Mouse (Mus musculus) layer of hippocampus, adult 18-20 months (tissue): ENCODE measurements around the gene Clmn. TPM values are rescaled to one million over a fixed set of nuclear protein-coding genes. Genes with fewer than 3 reads are reported as not detected.

Experiments used
- DNase-seq, 2 experiments: peaks; one replicate each; pipeline ENCODE4 v3.0.0; 2022; ENCODE audit warnings: low spot score in 2 of 2
- total RNA-seq, 2 experiments: library from RNA; stranded (reverse); gene quantifications; 2 replicates each; pipeline ENCODE4 v1.2.3; 2021

Clmn gene
- total RNA-seq, 2 experiments from 2014 or later = 106 to 115 TPM

GRCm38 (mm10) chr12:104818057-104818456 is 46.8 kb downstream of the Clmn start:
- DNase-seq = no peak

GRCm38 (mm10) chr12:104817172-104817866 is 47.6 kb downstream of the Clmn start:
- DNase-seq = no peak

GRCm38 (mm10) chr12:104814291-104814690 is 50.6 kb downstream of the Clmn start:
- DNase-seq = no peak

- DNase-seq = no peak
Measured at GRCm38 (mm10) chr12:104813762-104814161, 51.1 kb downstream of the Clmn start.

GRCm38 (mm10) chr12:104812711-104813110 is 52.2 kb downstream of the Clmn start:
- DNase-seq = no peak

- no peak for DNase-seq
Measured at GRCm38 (mm10) chr12:104810923-104811443, 53.9 kb downstream of the Clmn start.

GRCm38 (mm10) chr12:104808421-104809067 is 56.3 kb downstream of the Clmn start:
- no peak for DNase-seq

- DNase-seq = no peak
Measured at GRCm38 (mm10) chr12:104806680-104807375, 58.0 kb downstream of the Clmn start.

GRCm38 (mm10) chr12:104801494-104802260 is 63.2 kb downstream of the Clmn start:
- no peak for DNase-seq

GRCm38 (mm10) chr12:104799365-104799764 is 65.5 kb downstream of the Clmn start:
- DNase-seq = no peak

- DNase-seq = no peak
Measured at GRCm38 (mm10) chr12:104797905-104798304, 67.0 kb downstream of the Clmn start.

GRCm38 (mm10) chr12:104796635-104797378 is 68.1 kb downstream of the Clmn start:
- DNase-seq = no peak

- no peak for DNase-seq
Measured at GRCm38 (mm10) chr12:104794957-104795356, 69.9 kb downstream of the Clmn start.

GRCm38 (mm10) chr12:104793486-104793885 is 71.4 kb downstream of the Clmn start:
- DNase-seq = no peak

- no peak for DNase-seq
Measured at GRCm38 (mm10) chr12:104777603-104778002, 87.3 kb downstream of the Clmn start.

- DNase-seq = no peak
Measured at GRCm38 (mm10) chr12:104771941-104772340, 92.9 kb downstream of the Clmn start.

- DNase-seq = no peak
Measured at GRCm38 (mm10) chr12:104769201-104769785, 95.6 kb downstream of the Clmn start.

- no peak for DNase-seq
Measured at GRCm38 (mm10) chr12:104767183-104767582, 97.7 kb downstream of the Clmn start.

- DNase-seq = no peak
Measured at GRCm38 (mm10) chr12:104765761-104766160, 99.1 kb downstream of the Clmn start.

- no peak for DNase-seq
Measured at GRCm38 (mm10) chr12:104765116-104765515, 99.8 kb downstream of the Clmn start.
